Comparison of ENCODE assay signal across 9 mouse cellular contexts in genomic region chr3:86551011-86551728, GRCm38 (mm10). TPM values are rescaled to one million over a fixed set of nuclear protein-coding genes. Genes with fewer than 3 reads are reported as not detected.
DNase-seq lines count a peak whose midpoint lies in the region; ATAC-seq lines count a peak whose summit lies in the region.
"Had no signal": no experiment of that assay in that cellular context is flagged by ENCODE, and none has a peak within 500 bp of the region (broad histone marks: within the 10 kb centered on the region; RNA-seq: fewer than 3 reads in every experiment).

No protein-coding gene starts in this region.

- peak; percentile 11 to 19 for DNase-seq in kidney, postnatal 4 days
- no peak for DNase-seq in kidney, postnatal 10 days
- DNase-seq in hindbrain, embryonic 11.5 days (ENCODE audit: low spot score), result peak; percentile 52
- DNase-seq in midbrain, embryonic 10.5 days (ENCODE audit: low spot score), result peak; percentile 36
- no peak for DNase-seq in lung, postnatal 36 days

- H3K27me3 ChIP-seq in hindbrain, embryonic 11.5 days (ENCODE audit: control insufficient read depth, insufficient read depth, low read length), result peaks cover 18% of the 10 kb centered on the region
- H3K27me3 ChIP-seq in midbrain, embryonic 10.5 days (ENCODE audit: low read depth, poor library complexity, severe bottlenecking), result peaks cover 100% of the 10 kb centered on the region

- no peak for ATAC-seq in hindbrain, embryonic 11.5 days (ENCODE audit: low FRiP score)
- no peak for ATAC-seq in frontal cortex, adult (ENCODE audit: low TSS enrichment)
- ATAC-seq in erythroid progenitor cell, adult 5-6 weeks (replicated peaks; ENCODE audit: low FRiP score, poor library complexity, severe bottlenecking), result no peak

- H3K36me3 ChIP-seq in hindbrain, embryonic 11.5 days (ENCODE audit: control insufficient read depth, insufficient read depth, low read length), result no peaks in the 10 kb centered on the region
- H3K36me3 ChIP-seq in midbrain, embryonic 10.5 days, result no peaks in the 10 kb centered on the region

- H3K4me1 ChIP-seq in hindbrain, embryonic 11.5 days (replicated peaks; ENCODE audit: control insufficient read depth, insufficient read depth, low read length), result 0 out of 2 replicates have a peak, but pooled peaks cover 2% of the 10 kb centered on the region
- peaks cover 83% of the 10 kb centered on the region for H3K4me1 ChIP-seq in midbrain, embryonic 10.5 days

- H3K4me3 ChIP-seq in hindbrain, embryonic 11.5 days (ENCODE audit: low read depth, low read length), result no peak overlapping the region
- peak overlapping the region; percentile 85 for H3K4me3 ChIP-seq in midbrain, embryonic 10.5 days

- H3K4me2 ChIP-seq in hindbrain, embryonic 11.5 days (replicated peaks; ENCODE audit: low read depth, low read length), result no peak overlapping the region

- no peaks in the 10 kb centered on the region for H3K9me3 ChIP-seq in hindbrain, embryonic 11.5 days (ENCODE audit: control insufficient read depth, low read length)
- H3K9me3 ChIP-seq in midbrain, embryonic 10.5 days (replicated peaks), result no peaks in the 10 kb centered on the region

- no peak overlapping the region for H3K9ac ChIP-seq in hindbrain, embryonic 11.5 days (ENCODE audit: low read depth, low read length)

- H3K27ac ChIP-seq in hindbrain, embryonic 11.5 days (ENCODE audit: low read depth, low read length), result peak overlapping the region; percentile 78; the same call in 1 of the 2 replicates
- peak overlapping the region; percentile 95 for H3K27ac ChIP-seq in midbrain, embryonic 10.5 days (replicated peaks)

- WGBS in hindbrain, embryonic 11.5 days, result 9% methylated on average over 8 of the region's 8 CpGs
- WGBS in midbrain, embryonic 10.5 days, result 4% methylated on average over 8 of the region's 8 CpGs

RNA-seq across cellular contexts. Expression of gene Mab21l2, which starts 2.7 kb away (rescaled TPM):
- polyA plus RNA-seq in hindbrain, embryonic 11.5 days (2014; fragmentation: Nextera tagmentation; extraction: Ambion mirVana), result 151 and 155 TPM in 2 replicates
- polyA plus RNA-seq in midbrain, embryonic 10.5 days (2016; fragmentation: Nextera tagmentation; extraction: Ambion mirVana), result 82.0 and 99.0 TPM in 2 replicates
- not detected in 2 replicates for total RNA-seq in erythroid progenitor cell, adult 5-6 weeks (2015; ENCODE audit: low replicate concordance)
- total RNA-seq in erythroid progenitor cell, adult 5-6 weeks (2017; ENCODE audit: low replicate concordance), result 0.90 TPM in 1 of 2 replicates, not detected in the other
- total RNA-seq: liver, adult 2 months had no signal
- polyA plus RNA-seq: gonadal fat pad, adult 2 months had no signal

Comparison
In these comparisons a context has a peak if more than half of its experiments do, and no peak if none do; other contexts are left out.
1. DNase-seq: peak in kidney, postnatal 4 days (2 of 2), hindbrain, embryonic 11.5 days (single experiment) and midbrain, embryonic 10.5 days (single experiment); none in kidney, postnatal 10 days (single experiment) and lung, postnatal 36 days (single experiment).